25 mouse cellular contexts compared by ENCODE assay signal in genomic region chr13:91133334-91133890, GRCm38 (mm10).
DNase-seq lines count a peak whose midpoint lies in the region; ATAC-seq and TF ChIP-seq lines count a peak whose summit lies in the region.
"Had no signal": no experiment of that assay in that cellular context is flagged by ENCODE, and none has a peak within 500 bp of the region (broad histone marks: within the 10 kb centered on the region; RNA-seq: fewer than 3 reads in every experiment).

No protein-coding gene starts in this region.

- DNase-seq in embryo, embryonic 11 days: peak; percentile 8
- no peak for DNase-seq in embryo, embryonic 9.5 days (ENCODE audit: extremely low spot score)
- DNase-seq in CH12.LX (ENCODE audit: extremely low read depth): no peak
- DNase-seq in hindlimb bud, embryonic 11.5 days (ENCODE audit: extremely low spot score, low read depth, low spot score): peak; percentile 16
- DNase-seq in naive thymus-derived CD4-positive, alpha-beta T cell, adult 2 months (ENCODE audit: low read depth): peak; percentile 34
- DNase-seq in gastrocnemius, postnatal 10 days: no peak
- DNase-seq in lung, postnatal 4 days: no peak
- DNase-seq: adrenal gland, postnatal 10 days; cerebellum, adult 8-10 months; gastrocnemius, postnatal 14 days; heart, postnatal 10 days; kidney, adult 11 months; kidney, postnatal 4 days; liver, postnatal 0 days; thymus, adult 18-20 months; thymus, postnatal 4 days had no signal

- in situ Hi-C loops in CH12.LX (cut with MboI; ENCODE audit: low pct_ligation_motif_present, low pct_unique_long_range_greater_than_20kb, low sequenced_read_pairs): no loop called here

- H3K27ac ChIP-seq in CH12.LX (ENCODE audit: insufficient read depth, low read depth): no peak overlapping the region
- H3K27ac ChIP-seq in forebrain, embryonic 16.5 days (ENCODE audit: low read length): no peak overlapping the region
- H3K27ac ChIP-seq: embryonic facial prominence, embryonic 13.5 days; hindbrain, embryonic 10.5 days; kidney, embryonic 15.5 days; midbrain, embryonic 12.5 days; neural tube, embryonic 12.5 days had no signal

- dilution Hi-C loops in CH12.LX (cut with MboI; ENCODE audit: extremely low pct_ligation_motif_present, extremely low pct_unique_long_range_greater_than_20kb, low sequenced_read_pairs): no loop called here

- WGBS in forebrain, embryonic 16.5 days: 75% methylated on average over 5 of the region's 5 CpGs

- no peaks in the 10 kb centered on the region for H3K79me2 ChIP-seq in CH12.LX (replicated peaks; ENCODE audit: control insufficient read depth, extremely low read depth, insufficient read depth, poor library complexity, severe bottlenecking)

- H3K4me3 ChIP-seq in CH12.LX (replicated peaks in 1 of 3; ENCODE audit: low read depth in 2 of 3, low read length in 2 of 3, poor library complexity in 1 of 3): no peak overlapping the region
- no peak overlapping the region for H3K4me3 ChIP-seq in forebrain, embryonic 16.5 days (replicated peaks; ENCODE audit: low read length)
- H3K4me3 ChIP-seq: embryonic facial prominence, embryonic 13.5 days; heart, embryonic 12.5 days; hindbrain, embryonic 10.5 days; kidney, embryonic 15.5 days; midbrain, embryonic 12.5 days; neural tube, embryonic 12.5 days had no signal

- peaks cover 0 to 8% of the 10 kb centered on the region in 2 experiments; a peak in 2 of 4 replicates for H3K4me1 ChIP-seq in CH12.LX (ENCODE audit: control insufficient read depth in 1 of 2, insufficient read depth in 2 of 2)
- H3K4me1 ChIP-seq in forebrain, embryonic 16.5 days (replicated peaks; ENCODE audit: control insufficient read depth, insufficient read depth, low read length): peaks cover 8% of the 10 kb centered on the region

- H3K4me2 ChIP-seq in CH12.LX (ENCODE audit: insufficient read depth, low read depth, poor library complexity, severe bottlenecking): peak overlapping the region; percentile 36; the same call in 1 of the 2 replicates
- H3K4me2 ChIP-seq in forebrain, embryonic 16.5 days (ENCODE audit: low read length): no peak overlapping the region
- H3K4me2 ChIP-seq: heart, embryonic 12.5 days; kidney, embryonic 15.5 days; midbrain, embryonic 12.5 days; neural tube, embryonic 12.5 days had no signal

- H3K36me3 ChIP-seq in CH12.LX (replicated peaks in 1 of 2; ENCODE audit: control insufficient read depth in 1 of 2, insufficient read depth in 1 of 2, low read length in 1 of 2): no peaks in the 10 kb centered on the region
- H3K36me3 ChIP-seq in forebrain, embryonic 16.5 days (ENCODE audit: control insufficient read depth, insufficient read depth): no peaks in the 10 kb centered on the region
- H3K36me3 ChIP-seq: embryonic facial prominence, embryonic 13.5 days; heart, embryonic 12.5 days; hindbrain, embryonic 10.5 days; kidney, embryonic 15.5 days; midbrain, embryonic 12.5 days; neural tube, embryonic 12.5 days had no signal

- TF ChIP-seq RAD21 in CH12.LX (IDR thresholded peaks at IDR 0.05; ENCODE audit: low read depth, low read length): no peak

- no peaks in the 10 kb centered on the region for H3K27me3 ChIP-seq in CH12.LX (replicated peaks)
- H3K27me3 ChIP-seq in forebrain, embryonic 16.5 days (replicated peaks; ENCODE audit: control insufficient read depth, insufficient read depth, low read length): no peaks in the 10 kb centered on the region
- H3K27me3 ChIP-seq: embryonic facial prominence, embryonic 13.5 days; heart, embryonic 12.5 days; kidney, embryonic 15.5 days; midbrain, embryonic 12.5 days; neural tube, embryonic 12.5 days had no signal

- H3K9ac ChIP-seq in CH12.LX (ENCODE audit: insufficient read depth, low read depth): no peak overlapping the region
- H3K9ac ChIP-seq in forebrain, embryonic 16.5 days (replicated peaks; ENCODE audit: low read depth, low read length): no peak overlapping the region
- H3K9ac ChIP-seq: embryonic facial prominence, embryonic 13.5 days; heart, embryonic 12.5 days; kidney, embryonic 15.5 days; liver, postnatal 0 days; midbrain, embryonic 12.5 days; neural tube, embryonic 12.5 days had no signal

- TF ChIP-seq CTCF in CH12.LX (conservative IDR thresholded peaks at IDR 0.05 in 1 of 2, IDR thresholded peaks at IDR 0.05 in 1 of 2; ENCODE audit: low read depth in 2 of 2, low read length in 2 of 2): no peak

- no peak for TF ChIP-seq POLR2A in CH12.LX (IDR thresholded peaks at IDR 0.05; ENCODE audit: low read depth, low read length)

- H3K9me3 ChIP-seq in CH12.LX (replicated peaks; ENCODE audit: low read length): no peaks in the 10 kb centered on the region
- H3K9me3 ChIP-seq in forebrain, embryonic 16.5 days (ENCODE audit: control insufficient read depth, low read length): no peaks in the 10 kb centered on the region
- H3K9me3 ChIP-seq: embryonic facial prominence, embryonic 13.5 days; heart, embryonic 12.5 days; hindbrain, embryonic 10.5 days; kidney, embryonic 15.5 days; midbrain, embryonic 12.5 days; neural tube, embryonic 12.5 days had no signal

- no peak for ATAC-seq in forebrain, embryonic 16.5 days
- ATAC-seq: forebrain, embryonic 14.5 days; liver, postnatal 0 days; lung, postnatal 0 days had no signal

- TF ChIP-seq EP300 in CH12.LX (IDR thresholded peaks at IDR 0.05; ENCODE audit: low read length): no peak

TF ChIP-seq in CH12.LX, 34 proteins besides CTCF, POLR2A, EP300 and RAD21:
- TF ChIP-seq MAFK (IDR thresholded peaks at IDR 0.05; ENCODE audit: insufficient replicate concordance, low read length): no peak
- no peak for TF ChIP-seq TBP (conservative IDR thresholded peaks at IDR 0.05; ENCODE audit: low read depth, low read length)
- TF ChIP-seq KAT2A (IDR thresholded peaks at IDR 0.05; ENCODE audit: insufficient replicate concordance, low read length): no peak
- no peak for TF ChIP-seq MXI1 (IDR thresholded peaks at IDR 0.05; ENCODE audit: low read depth, low read length)
- TF ChIP-seq POLR2AphosphoS2 (IDR thresholded peaks at IDR 0.05; ENCODE audit: low read depth, low read length): no peak
- TF ChIP-seq MAZ (IDR thresholded peaks at IDR 0.05; ENCODE audit: low read depth, low read length): no peak
- TF ChIP-seq MEF2A (IDR thresholded peaks at IDR 0.05; ENCODE audit: borderline replicate concordance, low read depth, low read length): no peak
- no peak for TF ChIP-seq JUND (conservative IDR thresholded peaks at IDR 0.05; ENCODE audit: low read depth, low read length)
- no peak for TF ChIP-seq ELF1 (IDR thresholded peaks at IDR 0.05; ENCODE audit: low read depth, low read length)
- no peak for TF ChIP-seq HCFC1 (IDR thresholded peaks at IDR 0.05; ENCODE audit: low read depth, low read length)
- no peak for TF ChIP-seq ZKSCAN1 (IDR thresholded peaks at IDR 0.05; ENCODE audit: borderline replicate concordance, low read depth, low read length)
- TF ChIP-seq SMC3 (IDR thresholded peaks at IDR 0.05; ENCODE audit: low read depth, low read length): no peak
- no peak for TF ChIP-seq TCF12 (IDR thresholded peaks at IDR 0.05; ENCODE audit: low read depth, low read length)
- no peak for TF ChIP-seq ZMIZ1 (IDR thresholded peaks at IDR 0.05; ENCODE audit: low read depth, low read length)
- no peak for TF ChIP-seq MAX (IDR thresholded peaks at IDR 0.05; ENCODE audit: low read length)
- TF ChIP-seq CHD1 (IDR thresholded peaks at IDR 0.05; ENCODE audit: low read depth, low read length): no peak
- TF ChIP-seq MYC (IDR thresholded peaks at IDR 0.05; ENCODE audit: low read depth, low read length): no peak
- TF ChIP-seq UBTF (IDR thresholded peaks at IDR 0.05; ENCODE audit: low read depth, low read length): no peak
- no peak for TF ChIP-seq ZNF384 (IDR thresholded peaks at IDR 0.05; ENCODE audit: low read depth, low read length)

Comparison
In these comparisons a context has a peak if more than half of its experiments do, and no peak if none do; other contexts are left out.
1. DNase-seq: peak in embryo, embryonic 11 days (single experiment), hindlimb bud, embryonic 11.5 days (single experiment) and naive thymus-derived CD4-positive, alpha-beta T cell, adult 2 months (single experiment); none in embryo, embryonic 9.5 days (single experiment), CH12.LX (single experiment), gastrocnemius, postnatal 10 days (single experiment) and lung, postnatal 4 days (0 of 2).